Mouse (Mus musculus) gastrocnemius, postnatal 25 days (tissue): ENCODE measurements around the gene Dync1i2. TPM values are rescaled to one million over a fixed set of nuclear protein-coding genes. Genes with fewer than 3 reads are reported as not detected.

Experiments
- DNase-seq: peaks from one replicate; pipeline ENCODE4 v3.0.0; 2022
- long read RNA-seq, 2 experiments: library from polyadenylated mRNA; stranded (forward); transcript quantifications; one replicate each; pipeline ENCODE4 v2.0.0; 2021
- total RNA-seq, 2 experiments: library from RNA; stranded (reverse); gene quantifications; 1 replicate in 1 of 2; 2 replicates in 1 of 2; pipeline ENCODE4 v1.2.3; 2021

Gene Dync1i2
- 10 to 100 TPM; 39.0 to 39.1 TPM for total RNA-seq
- long read RNA-seq, experiment 1, transcript Dync1i2-201 (16 exons, 2,631 nt): major isoform, 26 of 46 reads
- long read RNA-seq, experiment 1, partial matches to known transcripts: 13 of 46 reads
- long read RNA-seq, experiment 1, other reads (novel, unspliced or antisense): 4 of 46 reads
- long read RNA-seq, experiment 2, transcript Dync1i2-204 (16 exons, 2,466 nt): minor isoform, 11 of 60 reads
- long read RNA-seq, experiment 2, transcript Dync1i2-201 (16 exons, 2,631 nt): major isoform, 37 of 60 reads
- long read RNA-seq, experiment 2, partial matches to known transcripts: 12 of 60 reads
- long read RNA-seq, experiment 2, other reads (novel, unspliced or antisense): 0 of 60 reads

- DNase-seq: peak; percentile 93
These were observed at the start of gene Dync1i2 for GRCm38 (mm10) chr2:71211591-71212359. Dync1i2 (plus strand) TSS chr2:71211706.

- no peak for DNase-seq
These were observed 48.5 kb upstream of the Dync1i2 start for GRCm38 (mm10) chr2:71162831-71163621.

- DNase-seq: no peak
These were observed 44.3 kb upstream of the Dync1i2 start for GRCm38 (mm10) chr2:71167211-71167610.

- DNase-seq: no peak
These were observed 43.0 kb upstream of the Dync1i2 start for GRCm38 (mm10) chr2:71168461-71169021.

- no peak for DNase-seq
These were observed 38.5 kb upstream of the Dync1i2 start for GRCm38 (mm10) chr2:71173031-71173430.

GRCm38 (mm10) chr2:71176329-71177249, 34.9 kb upstream of the Dync1i2 start:
- no peak for DNase-seq

GRCm38 (mm10) chr2:71177250-71177615, 34.3 kb upstream of the Dync1i2 start:
- no peak for DNase-seq

- DNase-seq: no peak
These were observed 33.7 kb upstream of the Dync1i2 start for GRCm38 (mm10) chr2:71177760-71178159.

- DNase-seq: no peak
These were observed 31.8 kb upstream of the Dync1i2 start for GRCm38 (mm10) chr2:71179716-71180115.

- DNase-seq: no peak
These were observed 30.8 kb upstream of the Dync1i2 start for GRCm38 (mm10) chr2:71180566-71181217.

- DNase-seq: no peak
These were observed 23.6 kb upstream of the Dync1i2 start for GRCm38 (mm10) chr2:71187950-71188349.

GRCm38 (mm10) chr2:71188861-71189260, 22.6 kb upstream of the Dync1i2 start:
- no peak for DNase-seq

- DNase-seq: no peak
These were observed 19.9 kb upstream of the Dync1i2 start for GRCm38 (mm10) chr2:71191391-71192194.

- no peak for DNase-seq
These were observed 19.2 kb upstream of the Dync1i2 start for GRCm38 (mm10) chr2:71192195-71192807.

GRCm38 (mm10) chr2:71194137-71194960, 17.2 kb upstream of the Dync1i2 start:
- DNase-seq: no peak

- DNase-seq: no peak
These were observed 14.6 kb upstream of the Dync1i2 start for GRCm38 (mm10) chr2:71196947-71197346.

- no peak for DNase-seq
These were observed 12.6 kb upstream of the Dync1i2 start for GRCm38 (mm10) chr2:71198907-71199306.

- DNase-seq: no peak
These were observed 11.0 kb upstream of the Dync1i2 start for GRCm38 (mm10) chr2:71200485-71200884.
